Mouse (Mus musculus): ENCODE results near the gene Olfr1151. TPM values are rescaled to one million over a fixed set of nuclear protein-coding genes. Genes with fewer than 3 reads are reported as not detected.

The Olfr1151 gene
- polyA plus RNA-seq, 1 experiment: not detected

Other genes with a start within 250 kb of the Olfr1151 start
- gene Olfr1130, start 249.7 kb upstream of the Olfr1151 start, polyA plus RNA-seq (2012; rRNA removed): not detected in 2 replicates
- gene Olfr1131, start 228.8 kb upstream of the Olfr1151 start, polyA plus RNA-seq (2012; rRNA removed): not detected in 2 replicates
- not detected in 2 replicates for gene Olfr1132, start 218.3 kb upstream of the Olfr1151 start, polyA plus RNA-seq (2012; rRNA removed)
- gene Olfr1133, start 208.5 kb upstream of the Olfr1151 start, polyA plus RNA-seq (2012; rRNA removed): not detected in 2 replicates
- not detected in 2 replicates for gene Olfr1134, start 197.4 kb upstream of the Olfr1151 start, polyA plus RNA-seq (2012; rRNA removed)
- not detected in 2 replicates for gene Olfr1135, start 182.2 kb upstream of the Olfr1151 start, polyA plus RNA-seq (2012; rRNA removed)
- gene Olfr1136, start 161.9 kb upstream of the Olfr1151 start, polyA plus RNA-seq (2012; rRNA removed): 0.40 TPM in 1 of 2 replicates, not detected in the other
- not detected in 2 replicates for gene Olfr1137, start 142.7 kb upstream of the Olfr1151 start, polyA plus RNA-seq (2012; rRNA removed)
- gene Olfr1138, start 115.9 kb upstream of the Olfr1151 start, polyA plus RNA-seq (2012; rRNA removed): not detected in 2 replicates
- not detected in 2 replicates for gene Olfr1140, start 112.1 kb upstream of the Olfr1151 start, polyA plus RNA-seq (2012; rRNA removed)
- not detected in 2 replicates for gene Olfr1141, start 101.9 kb upstream of the Olfr1151 start, polyA plus RNA-seq (2012; rRNA removed)
- gene Olfr152, start 76.4 kb upstream of the Olfr1151 start, polyA plus RNA-seq (2012; rRNA removed): not detected in 2 replicates
- not detected in 2 replicates for gene Olfr1143, start 55.3 kb upstream of the Olfr1151 start, polyA plus RNA-seq (2012; rRNA removed)
- not detected in 2 replicates for gene Olfr1145, start 46.0 kb upstream of the Olfr1151 start, polyA plus RNA-seq (2012; rRNA removed)
- not detected in 2 replicates for gene Olfr1148, start 25.3 kb upstream of the Olfr1151 start, polyA plus RNA-seq (2012; rRNA removed)
- gene Olfr1150-ps1, start 11.9 kb upstream of the Olfr1151 start, polyA plus RNA-seq (2012; rRNA removed): not detected in 2 replicates
- gene Olfr1152, start 10.6 kb downstream of the Olfr1151 start, polyA plus RNA-seq (2012; rRNA removed): not detected in 2 replicates
- gene Olfr1153, start 39.1 kb downstream of the Olfr1151 start, polyA plus RNA-seq (2012; rRNA removed): not detected in 2 replicates
- not detected in 2 replicates for gene Olfr1154, start 49.3 kb downstream of the Olfr1151 start, polyA plus RNA-seq (2012; rRNA removed)
- gene Olfr1155, start 89.3 kb downstream of the Olfr1151 start, polyA plus RNA-seq (2012; rRNA removed): not detected in 2 replicates
- gene Olfr1156, start 97.2 kb downstream of the Olfr1151 start, polyA plus RNA-seq (2012; rRNA removed): not detected in 2 replicates
- not detected in 2 replicates for gene Olfr1157, start 112.4 kb downstream of the Olfr1151 start, polyA plus RNA-seq (2012; rRNA removed)
- gene Olfr74, start 118.8 kb downstream of the Olfr1151 start, polyA plus RNA-seq (2012; rRNA removed): not detected in 2 replicates
- not detected in 2 replicates for gene Olfr1158, start 134.3 kb downstream of the Olfr1151 start, polyA plus RNA-seq (2012; rRNA removed)
- gene Olfr1160, start 152.4 kb downstream of the Olfr1151 start, polyA plus RNA-seq (2012; rRNA removed): not detected in 2 replicates
- not detected in 2 replicates for gene Olfr1161, start 166.9 kb downstream of the Olfr1151 start, polyA plus RNA-seq (2012; rRNA removed)
- gene Olfr73, start 181.8 kb downstream of the Olfr1151 start, polyA plus RNA-seq (2012; rRNA removed): not detected in 2 replicates
- gene Olfr1162, start 195.3 kb downstream of the Olfr1151 start, polyA plus RNA-seq (2012; rRNA removed): not detected in 2 replicates
- not detected in 2 replicates for gene Olfr1163, start 216.0 kb downstream of the Olfr1151 start, polyA plus RNA-seq (2012; rRNA removed)
- gene Olfr1164, start 238.1 kb downstream of the Olfr1151 start, polyA plus RNA-seq (2012; rRNA removed): not detected in 2 replicates

Measured in thymus, adult 2 months (tissue).